Mouse (Mus musculus) heart, postnatal 0 days (tissue): Measurements from ENCODE around the gene Emp3. TPM values are rescaled to one million over a fixed set of nuclear protein-coding genes. Genes with fewer than 3 reads are reported as not detected.
"Not testable (repeated sequence)": the region's sequence is repeated elsewhere in the genome, so short reads cannot be mapped to it uniquely, and the experiment has no call there.

Experiments used
- ATAC-seq: fragments of 200-750 bp; cut with Nextera tagmentation; 2 replicates; pipeline ENCODE4 v1.8.0; 2017; ENCODE audit warnings: low read depth, moderate number of reproducible peaks, moderate library complexity; ENCODE audit not compliant: insufficient read depth
- DNase-seq: peaks from one replicate; pipeline ENCODE4 v3.0.0-alpha.2; 2016; ENCODE audit warnings: low spot score
- H3K27ac ChIP-seq: fragments of 300-500 bp; sonication (generic); 2 replicates; pipeline ENCODE4 v1.5.1; 2014; ENCODE audit warnings: low read depth, mild to moderate bottlenecking
- H3K27me3 ChIP-seq: fragments of 300-500 bp; sonication (generic); 2 replicates; pipeline ENCODE4 v1.6.1; 2014; ENCODE audit warnings: low read length, mixed read lengths; ENCODE audit not compliant: control insufficient read depth, insufficient read depth
- H3K36me3 ChIP-seq: fragments of 300-500 bp; sonication (generic); replicated peaks from 2 replicates; pipeline ENCODE4 v1.6.1; 2014; ENCODE audit warnings: low read length, mixed read lengths; ENCODE audit not compliant: control insufficient read depth, insufficient read depth
- H3K4me1 ChIP-seq: fragments of 300-500 bp; sonication (generic); 2 replicates; pipeline ENCODE4 v1.6.1; 2014; ENCODE audit warnings: antibody characterized with exemption; ENCODE audit not compliant: control insufficient read depth, insufficient read depth
- H3K4me2 ChIP-seq: fragments of 300-500 bp; sonication (generic); 2 replicates; pipeline ENCODE4 v1.6.1; 2014; ENCODE audit warnings: low read depth, mild to moderate bottlenecking, low read length, moderate library complexity
- H3K4me3 ChIP-seq: fragments of 300-500 bp; sonication (generic); 2 replicates; pipeline ENCODE4 v1.5.1; 2014; ENCODE audit warnings: low read depth, low read length
- H3K9ac ChIP-seq: fragments of 300-500 bp; sonication (generic); replicated peaks from 2 replicates; pipeline ENCODE4 v1.6.1; 2014; ENCODE audit warnings: low read depth, low read length, mixed read lengths
- H3K9me3 ChIP-seq: fragments of 300-500 bp; sonication (generic); replicated peaks from 2 replicates; pipeline ENCODE4 v1.6.1; 2016; ENCODE audit warnings: low read length; ENCODE audit not compliant: control insufficient read depth
- CTCF ChIP-seq: IDR thresholded peaks from 2 replicates; pipeline ENCODE4 v1.5.1; 2016; ENCODE audit warnings: antibody characterized with exemption, control low read depth, low read depth
- EP300 ChIP-seq: IDR thresholded peaks from 2 replicates; pipeline ENCODE4 v1.6.1; 2016; ENCODE audit warnings: antibody characterized with exemption, low read depth
- WGBS: fragments of 180-500 bp; shearing (Covaris S2); extraction: QIAGEN DNeasy Blood & Tissue Kit; methylation state at CpG from one replicate; pipeline ENCODE4 v1.1.7; 2014; 5-methylcytosine and 5-hydroxymethylcytosine counted together
- polyA plus RNA-seq: library from polyadenylated mRNA; unstranded; fragments of >200 nt; fragmentation: Nextera tagmentation; extraction: Ambion mirVana; gene quantifications from 2 replicates; pipeline ENCODE4 v1.2.1, GENCODE M21; 2015
- total RNA-seq: library from RNA; depleted of rRNA; stranded (reverse); fragments of >200 nt; gene quantifications from 2 replicates; pipeline ENCODE4 v1.2.3, GENCODE M21; 2014; ENCODE audit warnings: low replicate concordance

Gene Emp3
- total and polyA plus RNA-seq, 2 experiments from 2014 or later = 43.4 to 75.6 TPM

GRCm38 (mm10) chr7:45892651-45893050 lies 28.6 kb downstream of the Emp3 start:
- ATAC-seq (no peak), DNase-seq (no peak)
- H3K4me3 ChIP-seq = no peak overlapping the region
- TF ChIP-seq CTCF = no peak
- TF ChIP-seq EP300 = no peak
- H3K27ac ChIP-seq = no peak overlapping the region
- no peaks in the 10 kb centered on the region for H3K36me3 ChIP-seq
- peaks cover 9% of the 10 kb centered on the region; the same call in 1 of the 2 replicates for H3K4me1 ChIP-seq
- no peaks in the 10 kb centered on the region for H3K9me3 ChIP-seq
- H3K9ac ChIP-seq = no peak overlapping the region
- H3K4me2 ChIP-seq = no peak overlapping the region
- WGBS = 65% methylated on average over 2 of the region's 2 CpGs
- no peaks in the 10 kb centered on the region for H3K27me3 ChIP-seq

- Histone ChIP-seq H3K4me3 (no peak overlapping the region), H3K27ac (no peak overlapping the region), H3K9ac (no peak overlapping the region), H3K36me3 (peaks cover 34% of the 10 kb centered on the region), H3K4me1 (no peaks in the 10 kb centered on the region), H3K27me3 (no peaks in the 10 kb centered on the region), H3K4me2 (no peak overlapping the region), H3K9me3 (no peaks in the 10 kb centered on the region)
- WGBS = 40% methylated on average over 3 of the region's 3 CpGs
- no peak for DNase-seq
- no peak for ATAC-seq
- no peak for TF ChIP-seq EP300
- TF ChIP-seq CTCF = no peak
Observed at GRCm38 (mm10) chr7:45887246-45887645, 34.0 kb downstream of the Emp3 start.

GRCm38 (mm10) chr7:45881011-45881410 lies 40.2 kb downstream of the Emp3 start:
- ATAC-seq (no peak), DNase-seq (no peak)
- Histone ChIP-seq H3K4me3 (no peak overlapping the region), H3K9ac (no peak overlapping the region), H3K36me3 (peaks cover 84% of the 10 kb centered on the region), H3K27me3 (no peaks in the 10 kb centered on the region), H3K27ac (no peak overlapping the region), H3K9me3 (no peaks in the 10 kb centered on the region; the same call in 1 of the 2 replicates), H3K4me2 (no peak overlapping the region), H3K4me1 (no peaks in the 10 kb centered on the region)
- WGBS = 95% methylated on average over 2 of the region's 2 CpGs
- TF ChIP-seq CTCF = no peak
- TF ChIP-seq EP300 = no peak

GRCm38 (mm10) chr7:45880531-45880930 lies 40.7 kb downstream of the Emp3 start:
- Histone ChIP-seq H3K9me3 (no peaks in the 10 kb centered on the region; the same call in 1 of the 2 replicates), H3K36me3 (peaks cover 86% of the 10 kb centered on the region), H3K4me2 (no peak overlapping the region), H3K4me3 (no peak overlapping the region), H3K4me1 (no peaks in the 10 kb centered on the region), H3K27ac (no peak overlapping the region), H3K9ac (no peak overlapping the region), H3K27me3 (no peaks in the 10 kb centered on the region)
- WGBS = 94% methylated on average over 4 of the region's 4 CpGs
- DNase-seq = no peak
- no peak for ATAC-seq
- TF ChIP-seq EP300 (no peak), CTCF (no peak)

GRCm38 (mm10) chr7:45878278-45878677 lies 42.9 kb downstream of the Emp3 start, which contains the start of gene Grin2d:
TSS of gene Grin2d (minus strand) at chr7:45878378.
- not testable (repeated sequence) for DNase-seq, H3K27me3 ChIP-seq, H3K27ac ChIP-seq, H3K9ac ChIP-seq, ATAC-seq, H3K4me3 ChIP-seq, H3K9me3 ChIP-seq, H3K4me2 ChIP-seq
- peaks cover 13% of the 10 kb centered on the region for H3K4me1 ChIP-seq
- H3K36me3 ChIP-seq = peaks cover 77% of the 10 kb centered on the region
- WGBS = 84% methylated on average over 1 of the region's 1 CpGs

GRCm38 (mm10) chr7:45876895-45877294 lies 44.3 kb downstream of the Emp3 start:
- peaks cover 63% of the 10 kb centered on the region for H3K36me3 ChIP-seq
- no peak overlapping the region for H3K27ac ChIP-seq
- no peaks in the 10 kb centered on the region for H3K27me3 ChIP-seq
- H3K4me1 ChIP-seq = peaks cover 13% of the 10 kb centered on the region
- H3K4me2 ChIP-seq = no peak overlapping the region
- ATAC-seq (no peak), DNase-seq (no peak)
- H3K4me3 ChIP-seq = no peak overlapping the region
- no peaks in the 10 kb centered on the region; the same call in 1 of the 2 replicates for H3K9me3 ChIP-seq
- TF ChIP-seq EP300 = no peak
- TF ChIP-seq CTCF = no peak
- 96% methylated on average over 7 of the region's 7 CpGs for WGBS
- no peak overlapping the region for H3K9ac ChIP-seq
